Mouse (Mus musculus) embryonic facial prominence, embryonic 13.5 days (tissue): ENCODE data around the gene Krtcap2. TPM values are rescaled to one million over a fixed set of nuclear protein-coding genes. Genes with fewer than 3 reads are reported as not detected.
"Not testable (repeated sequence)": the region's sequence is repeated elsewhere in the genome, so short reads cannot be mapped to it uniquely, and the experiment has no call there.

Source experiments
- ATAC-seq: fragments of 200-750 bp; cut with Nextera tagmentation; 2 replicates; pipeline ENCODE4 v1.8.0; 2017; ENCODE audit warnings: low read depth; ENCODE audit not compliant: insufficient number of reproducible peaks, insufficient read depth, low FRiP score, low TSS enrichment
- H3K27ac ChIP-seq: fragments of 300-500 bp; sonication (generic); 2 replicates; pipeline ENCODE4 v1.5.1; 2015; ENCODE audit warnings: moderate library complexity, mild to moderate bottlenecking, inconsistent platforms
- H3K27me3 ChIP-seq: fragments of 300-500 bp; sonication (generic); 2 replicates; pipeline ENCODE4 v1.6.1; 2015; ENCODE audit warnings: mild to moderate bottlenecking, inconsistent platforms
- H3K36me3 ChIP-seq: fragments of 300-500 bp; sonication (generic); 2 replicates; pipeline ENCODE4 v1.6.1; 2015; ENCODE audit warnings: mild to moderate bottlenecking, inconsistent platforms
- H3K4me1 ChIP-seq: fragments of 300-500 bp; sonication (generic); 2 replicates; pipeline ENCODE4 v1.6.1; 2015; ENCODE audit warnings: inconsistent platforms
- H3K4me2 ChIP-seq: fragments of 300-500 bp; sonication (generic); 2 replicates; pipeline ENCODE4 v1.6.1; 2015; ENCODE audit warnings: moderate library complexity, mild to moderate bottlenecking, inconsistent platforms
- H3K4me3 ChIP-seq: fragments of 300-500 bp; sonication (generic); 2 replicates; pipeline ENCODE4 v1.5.1; 2015; ENCODE audit warnings: mild to moderate bottlenecking, inconsistent platforms
- H3K9ac ChIP-seq: fragments of 300-500 bp; sonication (generic); 2 replicates; pipeline ENCODE4 v1.6.1; 2015; ENCODE audit warnings: mild to moderate bottlenecking, inconsistent platforms
- H3K9me3 ChIP-seq: fragments of 300-500 bp; sonication (generic); 2 replicates; pipeline ENCODE4 v1.6.1; 2016; ENCODE audit warnings: inconsistent platforms
- WGBS: fragments of 180-500 bp; shearing (Covaris S2); methylation state at CpG from one replicate; pipeline ENCODE4 v1.1.7; 2015; ENCODE audit warnings: mixed read lengths; 5-methylcytosine and 5-hydroxymethylcytosine counted together
- polyA plus RNA-seq: library from polyadenylated mRNA; unstranded; fragments of >200 nt; fragmentation: Nextera tagmentation; extraction: Ambion mirVana; gene quantifications from 2 replicates; pipeline ENCODE4 v1.2.1, GENCODE M21; 2015

Krtcap2 gene
- polyA plus RNA-seq, 1 experiment from 2014 or later = 300 TPM

DNA sequence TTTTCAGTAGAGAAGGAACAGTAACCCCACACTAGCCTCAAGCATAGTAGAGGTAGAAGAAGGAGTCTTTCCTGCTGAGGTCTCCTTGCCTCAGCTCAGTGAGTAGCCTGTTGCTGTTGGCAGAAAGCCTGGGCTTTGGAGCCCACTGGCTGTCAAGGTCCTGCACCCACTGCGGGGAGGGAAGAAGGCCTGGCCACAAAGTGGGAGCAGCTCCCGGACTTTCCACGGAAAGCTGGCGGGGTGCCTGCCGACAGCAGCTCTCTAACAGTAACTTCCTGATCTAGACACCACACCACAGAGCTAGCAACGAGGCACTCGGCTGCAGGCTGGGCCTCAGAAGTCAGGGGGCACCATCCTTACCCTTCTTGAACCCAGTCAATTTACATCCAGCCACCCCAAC lies 35.0 kb upstream of the Krtcap2 start:
- Histone ChIP-seq H3K4me1 (peaks cover 18% of the 10 kb centered on the region), H3K36me3 (peaks cover 53% of the 10 kb centered on the region), H3K27me3 (no peaks in the 10 kb centered on the region), H3K9me3 (no peaks in the 10 kb centered on the region), H3K9ac (no peak overlapping the region; the same call in 1 of the 2 replicates), H3K4me3 (no peak overlapping the region), H3K4me2 (no peak overlapping the region), H3K27ac (peak overlapping the region; percentile 55; the same call in 1 of the 2 replicates)
- ATAC-seq = no peak
- 81% methylated on average over 7 of the region's 7 CpGs for WGBS

DNA sequence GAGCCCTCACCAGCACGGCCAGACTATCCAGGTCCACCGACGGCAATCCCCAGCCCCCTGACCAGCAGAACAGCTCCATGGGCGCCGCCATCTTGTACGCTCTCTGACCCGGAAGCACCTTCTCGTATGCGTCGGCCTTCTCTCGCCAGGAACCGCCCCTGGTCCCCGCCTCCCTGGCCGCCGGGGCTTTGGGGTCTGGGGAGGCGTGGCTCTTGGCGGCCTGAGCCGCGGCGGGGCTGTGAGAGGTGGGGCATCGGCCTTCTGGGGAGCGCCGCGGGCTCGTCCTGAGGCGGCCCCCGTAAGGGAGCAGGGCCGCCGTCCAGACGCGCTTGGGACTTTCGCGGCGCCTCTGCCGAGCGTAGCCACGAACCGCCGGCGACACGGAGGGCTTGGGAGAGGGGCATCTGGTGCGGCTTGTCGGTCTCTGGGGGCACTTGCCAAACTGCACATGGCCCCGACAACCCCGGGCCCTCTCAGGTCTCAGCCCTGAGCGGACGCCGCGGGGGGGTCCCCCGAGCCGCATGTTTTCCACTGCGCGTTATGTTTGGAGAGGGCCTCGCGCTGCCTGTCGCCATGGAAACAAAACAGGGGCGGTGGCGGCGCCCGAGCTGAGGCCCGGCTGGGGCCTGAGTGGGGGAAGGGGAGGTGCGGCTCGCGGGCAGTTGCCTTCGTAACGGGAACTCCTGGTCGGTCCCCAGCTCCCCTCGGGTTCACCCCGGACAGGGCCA lies 31.8 kb upstream of the Krtcap2 start:
- under 1% methylated on average over 68 of the region's 69 CpGs for WGBS
- Histone ChIP-seq H3K4me2 (peak overlapping the region; percentile 77), H3K9ac (peak overlapping the region; percentile 84), H3K4me3 (peak overlapping the region; percentile 78), H3K27ac (peak overlapping the region; percentile 96), H3K9me3 (no peaks in the 10 kb centered on the region), H3K36me3 (peaks cover 26% of the 10 kb centered on the region), H3K27me3 (no peaks in the 10 kb centered on the region), H3K4me1 (peaks cover 23% of the 10 kb centered on the region)
- peak; percentile 87 for ATAC-seq

DNA sequence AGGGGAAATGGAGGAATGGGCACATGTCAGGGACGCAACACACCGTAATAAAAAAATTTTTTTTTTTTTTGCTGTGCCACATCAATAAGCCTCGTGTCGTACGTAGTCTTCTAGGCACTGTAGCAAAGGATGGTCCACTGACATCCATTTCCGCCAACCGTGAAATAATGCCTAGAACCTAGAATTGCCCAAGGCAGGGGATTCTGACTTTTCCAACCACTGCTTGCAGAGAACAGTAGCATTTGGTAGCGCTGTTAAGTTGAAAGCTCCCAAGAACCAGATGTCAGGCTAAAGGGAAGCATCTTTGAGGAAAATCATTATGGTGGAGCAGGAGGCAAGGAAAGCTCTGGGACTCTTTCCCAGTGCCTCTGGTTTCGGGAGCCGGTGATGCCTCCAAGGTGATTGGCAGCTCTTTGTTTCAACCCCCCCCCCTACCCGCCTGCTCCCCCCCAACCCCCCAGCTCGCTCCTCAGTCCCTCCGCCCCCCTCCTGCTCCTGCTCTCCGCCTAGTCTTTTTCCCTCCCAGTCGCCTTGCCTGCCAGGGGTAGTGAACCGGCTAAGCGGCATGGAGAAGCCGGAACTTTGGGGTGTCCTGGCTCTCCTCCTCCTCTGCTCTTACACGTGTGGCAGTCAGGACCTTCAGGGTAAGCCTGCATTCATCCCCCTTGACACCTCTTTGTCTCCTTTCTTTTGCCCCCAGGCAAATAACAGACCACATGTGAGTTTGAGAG lies 30.9 kb upstream of the Krtcap2 start, which contains the start of gene Thbs3:
Thbs3 (plus strand) TSS at position 500 of the 731 bp plus-strand sequence.
- Histone ChIP-seq H3K4me2 (peak within 1 kb of the TSS; percentile 77), H3K27ac (peak within 1 kb of the TSS; percentile 96), H3K9ac (peak within 1 kb of the TSS; percentile 84), H3K27me3 (no peaks in the 10 kb centered on the region), H3K36me3 (peaks cover 26% of the 10 kb centered on the region), H3K4me3 (peak within 1 kb of the TSS; percentile 78), H3K9me3 (no peaks in the 10 kb centered on the region), H3K4me1 (peaks cover 23% of the 10 kb centered on the region)
- ATAC-seq = no peak; the same call in 1 of the 2 replicates
- under 1% methylated on average over 18 of the region's 19 CpGs for WGBS

DNA sequence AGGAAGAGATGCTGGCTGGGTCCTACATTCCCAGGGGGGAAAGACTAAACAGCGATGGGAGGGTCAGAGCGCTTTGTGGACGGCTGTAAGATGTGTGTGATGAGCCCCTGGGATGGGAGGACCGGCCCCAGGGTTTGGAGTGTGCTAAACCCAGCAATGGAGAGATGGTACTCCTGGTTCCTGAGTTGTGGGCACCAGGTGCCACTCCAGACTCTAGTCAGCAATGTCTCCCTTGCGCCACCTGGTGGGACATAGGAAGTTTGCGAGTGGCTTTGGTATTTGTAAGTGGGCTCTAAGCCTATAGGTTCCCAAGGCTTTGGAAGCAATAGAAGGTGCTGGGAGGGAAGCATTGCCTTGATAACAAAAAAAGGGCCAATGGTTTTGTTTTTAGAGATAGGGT lies 29.9 kb upstream of the Krtcap2 start:
- peaks cover 21% of the 10 kb centered on the region for H3K36me3 ChIP-seq
- H3K4me1 ChIP-seq = peaks cover 23% of the 10 kb centered on the region
- H3K4me2 ChIP-seq = peak overlapping the region; percentile 77
- WGBS = 0% methylated on average over 6 of the region's 6 CpGs
- peak overlapping the region; percentile 96; the same call in 1 of the 2 replicates for H3K27ac ChIP-seq
- H3K9me3 ChIP-seq = no peaks in the 10 kb centered on the region
- H3K4me3 ChIP-seq = peak overlapping the region; percentile 78
- H3K9ac ChIP-seq = peak overlapping the region; percentile 84
- H3K27me3 ChIP-seq = no peaks in the 10 kb centered on the region
- ATAC-seq = peak; percentile 33; the same call in 1 of the 2 replicates

DNA sequence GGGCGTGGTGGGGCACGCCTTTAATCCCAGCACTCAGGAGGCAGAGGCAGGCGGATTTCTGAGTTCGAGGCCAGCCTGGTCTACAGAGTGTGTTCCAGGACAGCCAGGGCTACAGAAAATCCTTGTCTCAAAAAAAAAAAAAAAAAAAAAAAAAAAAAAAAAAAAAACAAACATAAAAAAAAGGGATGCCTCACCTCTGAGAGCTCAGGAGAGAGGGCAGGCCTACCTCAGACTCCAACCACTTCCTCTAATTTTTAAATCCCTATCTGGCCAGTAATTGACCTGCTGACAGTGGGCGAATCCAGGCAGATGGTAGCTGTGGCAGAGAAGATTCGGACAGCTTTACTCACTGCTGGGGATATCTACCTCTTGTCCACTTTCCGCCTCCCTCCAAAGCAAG lies 29.4 kb upstream of the Krtcap2 start:
- ATAC-seq, H3K27ac ChIP-seq, H3K4me3 ChIP-seq, H3K9me3 ChIP-seq, H3K27me3 ChIP-seq, H3K9ac ChIP-seq: not testable (repeated sequence)
- peak overlapping the region; percentile 77; the same call in 1 of the 2 replicates for H3K4me2 ChIP-seq
- peaks cover 23% of the 10 kb centered on the region for H3K4me1 ChIP-seq
- peaks cover 24% of the 10 kb centered on the region for H3K36me3 ChIP-seq
- WGBS = 76% methylated on average over 7 of the region's 7 CpGs

DNA sequence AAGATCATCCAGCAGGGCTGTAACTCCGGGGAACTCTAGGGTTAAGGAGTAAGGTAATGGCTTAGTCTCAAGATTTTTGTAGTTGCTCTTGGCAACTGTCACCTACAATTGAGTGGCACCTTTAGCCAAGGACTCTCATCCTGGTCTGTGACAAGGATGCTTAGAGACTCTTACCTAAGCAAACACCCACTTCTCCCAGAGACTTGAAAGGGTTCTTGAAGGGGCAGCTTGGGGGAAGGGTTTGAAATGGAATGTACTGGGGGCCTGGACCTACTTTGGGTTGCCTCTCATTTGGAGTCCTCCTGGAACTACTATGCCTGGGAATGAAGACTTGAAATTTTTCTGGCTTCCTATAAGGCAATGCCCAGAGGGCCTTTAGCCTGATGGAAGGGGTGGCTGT lies 27.5 kb upstream of the Krtcap2 start:
- Histone ChIP-seq H3K27ac (no peak overlapping the region), H3K9ac (no peak overlapping the region), H3K36me3 (peaks cover 33% of the 10 kb centered on the region), H3K4me2 (no peak overlapping the region), H3K4me1 (peaks cover 16% of the 10 kb centered on the region), H3K27me3 (no peaks in the 10 kb centered on the region), H3K9me3 (no peaks in the 10 kb centered on the region), H3K4me3 (no peak overlapping the region)
- ATAC-seq = no peak
- WGBS = 83% methylated on average over 1 of the region's 1 CpGs

DNA sequence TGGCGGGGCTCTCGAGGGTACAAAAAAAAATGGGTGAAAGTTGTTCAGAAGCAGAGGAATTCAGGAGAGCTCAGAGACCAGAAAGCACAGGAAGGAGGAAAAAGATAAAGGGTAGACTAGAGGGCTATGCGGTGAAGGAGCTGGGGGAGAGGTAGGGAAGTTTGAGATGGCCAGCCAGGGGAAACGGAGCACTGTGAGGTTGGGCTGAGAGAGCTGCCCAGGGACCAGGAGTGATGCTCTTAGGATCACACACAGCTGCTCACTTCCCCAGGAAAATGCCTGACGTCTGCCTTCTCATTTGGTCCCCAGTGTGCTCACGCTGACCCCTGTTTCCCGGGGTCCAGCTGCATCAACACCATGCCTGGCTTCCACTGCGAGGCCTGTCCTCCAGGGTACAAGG lies 26.2 kb upstream of the Krtcap2 start:
- WGBS = 49% methylated on average over 8 of the region's 8 CpGs
- no peak overlapping the region for H3K4me2 ChIP-seq
- no peak overlapping the region for H3K27ac ChIP-seq
- 0 out of 2 replicates have a peak overlapping the region, but pooled peaks have one; percentile 40 for H3K9ac ChIP-seq
- no peak overlapping the region for H3K4me3 ChIP-seq
- no peak for ATAC-seq
- no peaks in the 10 kb centered on the region for H3K9me3 ChIP-seq
- no peaks in the 10 kb centered on the region for H3K27me3 ChIP-seq
- peaks cover 45% of the 10 kb centered on the region for H3K36me3 ChIP-seq
- peaks cover 16% of the 10 kb centered on the region for H3K4me1 ChIP-seq

DNA sequence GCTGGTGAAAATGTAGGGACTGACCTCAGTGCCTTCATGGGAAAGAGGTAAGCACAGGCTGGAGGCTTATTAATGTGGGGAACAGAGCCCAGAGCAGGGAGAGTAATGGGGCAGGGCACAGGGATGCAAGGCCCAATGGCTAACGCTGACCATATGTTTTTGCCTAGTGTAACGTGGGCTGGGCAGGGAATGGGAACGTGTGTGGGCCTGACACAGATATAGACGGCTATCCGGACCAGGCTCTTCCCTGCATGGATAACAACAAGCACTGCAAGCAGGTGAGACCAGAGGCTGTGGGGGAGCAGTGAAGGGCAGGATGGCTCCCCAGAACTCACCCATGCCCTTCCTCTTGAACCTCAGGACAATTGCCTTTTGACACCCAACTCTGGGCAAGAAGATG lies 24.6 kb upstream of the Krtcap2 start:
- H3K36me3 ChIP-seq = peaks cover 48% of the 10 kb centered on the region
- H3K4me1 ChIP-seq = peaks cover 12% of the 10 kb centered on the region
- WGBS = 56% methylated on average over 5 of the region's 5 CpGs
- no peak overlapping the region for H3K4me3 ChIP-seq
- no peak overlapping the region for H3K9ac ChIP-seq
- 0 out of 2 replicates have a peak, but pooled peaks cover 2% of the 10 kb centered on the region for H3K27me3 ChIP-seq
- no peaks in the 10 kb centered on the region for H3K9me3 ChIP-seq
- no peak for ATAC-seq
- H3K27ac ChIP-seq = no peak overlapping the region
- H3K4me2 ChIP-seq = no peak overlapping the region

DNA sequence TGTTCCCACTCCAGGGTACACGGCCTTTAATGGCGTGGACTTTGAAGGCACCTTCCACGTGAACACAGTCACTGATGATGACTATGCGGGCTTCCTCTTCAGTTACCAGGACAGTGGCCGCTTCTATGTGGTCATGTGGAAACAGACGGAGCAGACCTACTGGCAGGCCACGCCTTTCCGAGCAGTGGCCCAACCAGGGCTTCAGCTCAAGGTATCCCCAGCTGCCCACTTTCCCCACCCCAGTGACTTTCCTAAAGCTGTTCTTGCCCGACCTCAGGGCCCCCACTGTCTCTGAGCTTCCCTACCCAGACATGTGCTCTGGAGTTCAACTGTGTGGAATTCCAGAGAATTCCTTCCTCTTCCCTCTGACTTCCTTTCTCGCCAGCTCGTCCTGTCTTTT lies 21.0 kb upstream of the Krtcap2 start:
- no peak overlapping the region for H3K4me3 ChIP-seq
- ATAC-seq = no peak
- H3K36me3 ChIP-seq = peaks cover 35% of the 10 kb centered on the region
- H3K27ac ChIP-seq = no peak overlapping the region
- peaks cover 32% of the 10 kb centered on the region for H3K4me1 ChIP-seq
- H3K9me3 ChIP-seq = no peaks in the 10 kb centered on the region
- WGBS = 77% methylated on average over 11 of the region's 11 CpGs
- no peak overlapping the region for H3K4me2 ChIP-seq
- H3K9ac ChIP-seq = 0 out of 2 replicates have a peak overlapping the region, but pooled peaks have one; percentile 64
- peaks cover 9% of the 10 kb centered on the region for H3K27me3 ChIP-seq

DNA sequence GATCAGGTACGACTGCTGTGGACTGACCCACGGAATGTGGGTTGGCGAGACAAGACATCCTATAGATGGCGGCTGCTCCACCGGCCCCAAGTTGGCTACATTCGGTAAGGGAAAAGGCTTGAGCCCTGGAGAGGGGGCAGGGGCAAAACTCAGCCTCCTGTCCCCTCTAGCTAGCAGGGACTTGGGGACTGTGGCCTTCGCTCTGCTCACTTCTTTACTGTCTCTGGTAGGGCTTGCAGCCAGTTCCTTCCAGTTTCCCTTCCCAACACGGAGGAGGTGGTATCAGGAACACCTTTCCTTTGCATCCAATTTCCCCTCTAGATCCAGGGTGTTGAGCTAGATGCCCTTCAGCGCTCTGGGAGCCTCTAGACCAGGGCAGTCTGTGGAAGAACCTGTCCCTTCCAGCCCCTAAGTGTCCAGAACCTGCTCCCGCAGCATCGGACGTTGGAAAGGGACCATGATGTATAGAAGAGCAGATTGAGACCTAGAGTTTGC lies 20.4 kb upstream of the Krtcap2 start:
- Histone ChIP-seq H3K9me3 (no peaks in the 10 kb centered on the region), H3K27ac (no peak overlapping the region), H3K9ac (peak overlapping the region; percentile 64), H3K4me2 (peak overlapping the region; percentile 84), H3K4me1 (peaks cover 32% of the 10 kb centered on the region), H3K27me3 (peaks cover 15% of the 10 kb centered on the region), H3K4me3 (peak overlapping the region; percentile 46), H3K36me3 (peaks cover 30% of the 10 kb centered on the region)
- 49% methylated on average over 12 of the region's 12 CpGs for WGBS
- no peak for ATAC-seq

DNA sequence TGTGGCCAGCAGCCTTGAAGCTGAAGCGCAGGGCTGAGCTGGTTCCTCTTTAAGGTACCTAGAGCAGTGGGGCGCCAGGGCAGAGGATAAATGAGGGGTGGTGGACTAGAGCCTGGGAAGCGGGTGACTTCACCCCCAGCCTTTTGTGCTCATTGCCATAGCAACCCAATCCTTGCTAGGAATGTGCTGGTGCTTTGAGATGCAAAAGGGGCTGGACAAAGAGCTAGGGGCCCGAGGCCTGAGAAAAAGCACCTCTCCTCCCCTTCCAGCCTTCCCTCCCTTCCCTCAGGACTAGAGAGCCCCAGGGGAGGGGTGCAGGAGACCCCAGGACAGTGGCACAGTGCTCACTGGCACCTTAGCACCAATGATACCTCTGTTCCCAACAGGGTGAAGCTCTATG lies 19.8 kb upstream of the Krtcap2 start:
- Histone ChIP-seq H3K9me3 (no peaks in the 10 kb centered on the region), H3K4me3 (peak overlapping the region; percentile 46), H3K4me2 (peak overlapping the region; percentile 84), H3K9ac (peak overlapping the region; percentile 64), H3K27ac (0 out of 2 replicates have a peak overlapping the region, but pooled peaks have one; percentile 71), H3K27me3 (peaks cover 20% of the 10 kb centered on the region), H3K36me3 (peaks cover 29% of the 10 kb centered on the region), H3K4me1 (peaks cover 32% of the 10 kb centered on the region)
- ATAC-seq = no peak
- 25% methylated on average over 4 of the region's 4 CpGs for WGBS
